Mouse (Mus musculus): ENCODE measurements at regions not wholly inside any gene's neighbourhood (a gene's known extent, or its start where the extent isn't known, plus 50 kb on each side); places are given as distances from the start of the nearest gene placed in this dataset.

DNA sequence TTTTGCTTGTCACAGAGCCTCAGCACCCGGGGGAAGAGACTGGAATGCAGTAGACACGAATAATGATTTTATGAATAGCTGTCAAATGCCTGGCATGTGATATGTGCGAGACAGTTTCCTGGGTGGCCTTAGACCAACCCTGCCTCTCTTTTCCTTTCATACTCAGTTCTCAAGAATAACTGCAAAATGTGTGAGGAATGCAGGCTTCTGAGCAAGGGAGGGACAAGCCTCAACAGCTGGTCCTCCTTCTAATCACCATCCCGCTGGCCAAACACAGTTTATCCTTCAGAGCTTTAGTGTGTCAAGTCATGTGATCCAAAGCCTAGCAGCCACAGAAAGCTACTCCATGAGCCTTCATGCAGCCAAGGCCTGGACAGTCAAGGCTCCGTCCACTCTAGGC lies 271.8 kb downstream of the Mycn start:
- TF ChIP-seq POLR2A (IDR thresholded peaks at IDR 0.05; ENCODE audit: borderline replicate concordance, low read depth, low read length) (no peak), CTCF (IDR thresholded peaks at IDR 0.05; ENCODE audit: low read depth, low read length) (no peak)
